10 mouse cellular contexts compared by ENCODE assay signal in genomic region chr17:72903921-72904421, GRCm38 (mm10). TPM values are rescaled to one million over a fixed set of nuclear protein-coding genes. Genes with fewer than 3 reads are reported as not detected.
A peak's percentile ranks its signal among the peaks of the same experiment; 100 is the strongest.
DNase-seq lines count a peak whose midpoint lies in the region; ATAC-seq and TF ChIP-seq lines count a peak whose summit lies in the region.
"Had no signal": no experiment of that assay in that cellular context is flagged by ENCODE, and none has a peak within 500 bp of the region (broad histone marks: within the 10 kb centered on the region; RNA-seq: fewer than 3 reads in every experiment).

No protein-coding gene starts in this region.

- H3K9me3 ChIP-seq in intestine, embryonic 15.5 days = no peaks in the 10 kb centered on the region
- H3K9me3 ChIP-seq in stomach, embryonic 16.5 days (replicated peaks; ENCODE audit: control insufficient read depth, low read length) = no peaks in the 10 kb centered on the region
- H3K9me3 ChIP-seq in hindbrain, postnatal 0 days (ENCODE audit: low read length) = no peaks in the 10 kb centered on the region

- H3K27me3 ChIP-seq in intestine, embryonic 15.5 days (replicated peaks) = no peaks in the 10 kb centered on the region
- H3K27me3 ChIP-seq in stomach, embryonic 16.5 days (ENCODE audit: control insufficient read depth, insufficient read depth, low read length) = no peaks in the 10 kb centered on the region
- no peaks in the 10 kb centered on the region for H3K27me3 ChIP-seq in hindbrain, postnatal 0 days (ENCODE audit: insufficient read depth, low read length)

- H3K36me3 ChIP-seq in intestine, embryonic 15.5 days = no peaks in the 10 kb centered on the region
- no peaks in the 10 kb centered on the region for H3K36me3 ChIP-seq in stomach, embryonic 16.5 days (ENCODE audit: control insufficient read depth, insufficient read depth, low read length)
- H3K36me3 ChIP-seq in hindbrain, postnatal 0 days (ENCODE audit: insufficient read depth, low read length) = no peaks in the 10 kb centered on the region

- no peak overlapping the region for H3K27ac ChIP-seq in gastrocnemius, adult 2 months
- no peak overlapping the region for H3K27ac ChIP-seq in intestine, embryonic 15.5 days
- peak overlapping the region; percentile 58; the same call in 1 of the 2 replicates for H3K27ac ChIP-seq in stomach, embryonic 16.5 days (ENCODE audit: low read length)
- no peak overlapping the region for H3K27ac ChIP-seq in hindbrain, postnatal 0 days

- intact Hi-C loops in gastrocnemius, adult 2 months (cut with DNase I) = no loop called here

- peaks cover 6% of the 10 kb centered on the region for H3K4me1 ChIP-seq in intestine, embryonic 15.5 days (replicated peaks)
- peaks cover 3% of the 10 kb centered on the region; the same call in 1 of the 2 replicates for H3K4me1 ChIP-seq in stomach, embryonic 16.5 days (ENCODE audit: control insufficient read depth, insufficient read depth, low read length)
- no peaks in the 10 kb centered on the region for H3K4me1 ChIP-seq in hindbrain, postnatal 0 days (ENCODE audit: insufficient read depth, low read length)

- DNase-seq in gastrocnemius, adult 18-20 months (ENCODE audit: low spot score) = peak; percentile 31
- no peak for DNase-seq in gastrocnemius, adult 2 months
- peak; percentile 67 to 70 for DNase-seq in spleen, postnatal 36 days (ENCODE audit: low spot score in 2 of 2)
- no peak for DNase-seq in spleen, adult 18-20 months
- DNase-seq in hindbrain, postnatal 0 days (ENCODE audit: low spot score) = no peak
- no peak for DNase-seq in cerebellum, adult 9-10 months
- DNase-seq: cerebellum, postnatal 10 days; kidney, adult 2 months had no signal

- no peak overlapping the region for H3K9ac ChIP-seq in intestine, embryonic 15.5 days
- no peak overlapping the region for H3K9ac ChIP-seq in stomach, embryonic 16.5 days (ENCODE audit: low read length)
- H3K9ac ChIP-seq in hindbrain, postnatal 0 days (replicated peaks; ENCODE audit: low read length) = no peak overlapping the region

- WGBS in intestine, embryonic 15.5 days = 50% methylated on average over 9 of the region's 9 CpGs
- 44% methylated on average over 9 of the region's 9 CpGs for WGBS in stomach, embryonic 16.5 days
- WGBS in hindbrain, postnatal 0 days = 79% methylated on average over 9 of the region's 9 CpGs

- no peak overlapping the region for H3K4me3 ChIP-seq in gastrocnemius, adult 2 months
- H3K4me3 ChIP-seq in intestine, embryonic 15.5 days (replicated peaks) = no peak overlapping the region
- no peak overlapping the region for H3K4me3 ChIP-seq in stomach, embryonic 16.5 days (replicated peaks; ENCODE audit: low read length)
- no peak overlapping the region for H3K4me3 ChIP-seq in hindbrain, postnatal 0 days (ENCODE audit: low read length)

- no peak for TF ChIP-seq CTCF in gastrocnemius, adult 2 months (IDR thresholded peaks at IDR 0.05)
- TF ChIP-seq CTCF in hindbrain, postnatal 0 days (IDR thresholded peaks at IDR 0.05; ENCODE audit: low read depth) = no peak

- H3K4me2 ChIP-seq in intestine, embryonic 15.5 days (replicated peaks) = 0 out of 2 replicates have a peak overlapping the region, but pooled peaks have one; percentile 3
- H3K4me2 ChIP-seq in stomach, embryonic 16.5 days (ENCODE audit: low read depth, low read length) = no peak overlapping the region; the same call in 1 of the 2 replicates
- no peak overlapping the region for H3K4me2 ChIP-seq in hindbrain, postnatal 0 days (ENCODE audit: low read depth, low read length)

- peak; percentile 89 for ATAC-seq in intestine, embryonic 15.5 days
- ATAC-seq in stomach, embryonic 16.5 days (ENCODE audit: insufficient read depth, low FRiP score) = peak; percentile 92
- no peak for ATAC-seq in hindbrain, postnatal 0 days

RNA-seq across cellular contexts. Expression of gene Lbh, which starts 14.1 kb away (rescaled TPM):
- total RNA-seq in gastrocnemius, adult 18-20 months (2021) = 1 to 10 TPM; 4.2 to 8.4 TPM
- total RNA-seq in gastrocnemius, adult 2 months (2021) = 1 to 10 TPM; 5.5 to 8.3 TPM
- polyA plus RNA-seq in intestine, embryonic 15.5 days (2015; fragmentation: Nextera tagmentation; extraction: Ambion mirVana) = 5.2 and 6.1 TPM in 2 replicates
- 3.9 and 4.2 TPM in 2 replicates for polyA plus RNA-seq in stomach, embryonic 16.5 days (2015; fragmentation: Nextera tagmentation; extraction: Ambion mirVana)
- 79.4 and 103 TPM in 2 replicates for total RNA-seq in hindbrain, postnatal 0 days (2014; rRNA removed)
- polyA plus RNA-seq in hindbrain, postnatal 0 days (2015; fragmentation: Nextera tagmentation; extraction: Ambion mirVana) = 4.3 and 4.6 TPM in 2 replicates

Comparison
In these comparisons a context has a peak if more than half of its experiments do, and no peak if none do; other contexts are left out.
1. DNase-seq: peak in gastrocnemius, adult 18-20 months (single experiment) and spleen, postnatal 36 days (2 of 2); none in gastrocnemius, adult 2 months (single experiment), spleen, adult 18-20 months (0 of 2), hindbrain, postnatal 0 days (single experiment) and cerebellum, adult 9-10 months (single experiment).